Mouse (Mus musculus) c-Kit-positive CD71-positive TER-119-positive erythroid progenitor cells, embryonic 14.5 days (primary cell): Measurements from ENCODE around the gene Hist1h2bf.

ENCODE experiments used
- DNase-seq: peaks from one replicate; pipeline ENCODE4 v3.0.0-alpha.2; 2013; ENCODE audit warnings: low spot score

Gene Hist1h2bf

GRCm38 (mm10) chr13:23529005-23529404, 45.0 kb downstream of the Hist1h2bf start:
- DNase-seq: no peak

DNA sequence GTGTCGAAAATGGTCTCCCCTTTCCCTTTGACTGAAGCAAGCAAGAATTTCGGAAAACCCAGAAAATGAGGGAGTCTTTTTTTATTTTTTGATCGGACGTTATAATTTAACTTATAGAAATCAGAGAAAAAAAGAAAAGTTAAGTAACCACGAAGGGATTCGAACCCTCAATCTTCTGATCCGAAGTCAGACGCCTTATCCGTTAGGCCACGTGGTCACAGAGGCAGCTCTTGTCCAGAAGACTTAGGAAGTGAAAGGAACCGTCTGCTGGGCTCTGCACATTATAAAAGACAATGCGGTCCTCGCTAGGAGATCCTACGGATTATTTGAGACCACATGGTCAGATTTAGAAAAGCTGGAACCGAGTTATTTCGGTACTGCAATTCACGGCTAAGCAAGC, 47.7 kb downstream of the Hist1h2bf start:
- peak; percentile 92 for DNase-seq

DNA sequence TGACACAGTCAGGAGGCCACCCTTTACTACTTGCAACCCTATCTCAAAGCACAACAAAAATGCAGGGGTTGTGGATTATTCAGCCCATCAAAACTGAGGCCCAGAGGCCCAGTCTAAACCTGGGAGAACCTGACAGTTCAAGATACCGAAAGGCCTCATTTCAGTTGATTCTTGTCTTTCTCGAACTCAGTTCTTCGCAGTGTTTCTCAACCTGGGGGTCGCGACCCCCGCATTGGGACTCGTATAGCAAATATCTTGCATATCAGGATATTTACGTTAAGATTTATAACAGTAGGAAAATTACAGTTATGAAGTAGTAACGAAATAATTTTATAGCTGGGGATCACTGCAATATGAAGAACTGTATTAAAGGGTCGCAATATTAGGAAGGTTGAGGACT, 48.1 kb downstream of the Hist1h2bf start:
- DNase-seq: no peak

DNA sequence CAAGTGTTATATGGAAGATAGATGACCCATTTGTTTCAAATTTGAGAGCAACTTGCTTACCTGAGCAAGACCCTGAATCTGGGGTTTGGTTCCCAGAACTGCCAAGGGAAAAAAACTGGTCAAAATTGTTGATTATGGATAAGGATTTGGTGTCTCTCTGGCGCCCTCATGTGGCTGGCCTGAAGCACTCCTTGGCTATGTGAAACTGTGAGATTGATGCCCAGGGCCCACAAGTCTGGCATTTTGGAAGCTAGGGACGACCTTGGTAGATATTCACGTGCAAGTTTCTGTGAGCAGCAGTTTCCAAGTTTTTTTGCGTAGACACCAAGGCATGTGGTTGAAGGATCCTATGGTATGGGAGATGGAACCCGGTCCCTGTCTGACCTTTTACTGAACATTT, 49.3 kb downstream of the Hist1h2bf start:
- DNase-seq: peak; percentile 87

DNA sequence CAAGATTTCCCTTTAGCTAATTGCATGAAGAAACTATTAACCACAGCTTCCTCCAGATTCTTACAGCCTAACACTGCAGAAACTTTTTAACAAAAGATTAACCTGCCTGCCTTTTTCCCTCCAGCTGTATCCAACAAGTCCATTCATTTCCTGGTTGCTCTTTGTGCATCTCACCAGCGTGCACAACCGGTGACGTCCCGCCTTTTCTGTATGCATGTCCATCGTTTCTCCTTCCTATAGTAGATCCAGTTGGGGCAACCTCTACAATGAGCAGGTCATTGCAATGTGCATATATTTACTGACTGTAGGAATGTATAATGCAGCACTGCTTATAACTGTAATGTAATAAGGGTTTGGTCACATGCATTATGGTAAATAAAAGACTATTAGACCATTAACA, 50.0 kb downstream of the Hist1h2bf start:
- DNase-seq: no peak
